Mouse (Mus musculus) retina, postnatal 7 days (tissue): ENCODE data around the gene Mgst2.

Source experiments
- DNase-seq: peaks from one replicate; pipeline ENCODE4 v3.0.0-alpha.2; 2012; ENCODE audit warnings: low read depth, low spot score

Gene Mgst2

GRCm38 (mm10) chr3:51660060-51660459, at the start of gene Mgst2:
Mgst2 (plus strand) TSS chr3:51660360.
- DNase-seq = no peak

- peak; percentile 19 for DNase-seq
Observed at GRCm38 (mm10) chr3:51611972-51612371, 48.2 kb upstream of the Mgst2 start.

DNA sequence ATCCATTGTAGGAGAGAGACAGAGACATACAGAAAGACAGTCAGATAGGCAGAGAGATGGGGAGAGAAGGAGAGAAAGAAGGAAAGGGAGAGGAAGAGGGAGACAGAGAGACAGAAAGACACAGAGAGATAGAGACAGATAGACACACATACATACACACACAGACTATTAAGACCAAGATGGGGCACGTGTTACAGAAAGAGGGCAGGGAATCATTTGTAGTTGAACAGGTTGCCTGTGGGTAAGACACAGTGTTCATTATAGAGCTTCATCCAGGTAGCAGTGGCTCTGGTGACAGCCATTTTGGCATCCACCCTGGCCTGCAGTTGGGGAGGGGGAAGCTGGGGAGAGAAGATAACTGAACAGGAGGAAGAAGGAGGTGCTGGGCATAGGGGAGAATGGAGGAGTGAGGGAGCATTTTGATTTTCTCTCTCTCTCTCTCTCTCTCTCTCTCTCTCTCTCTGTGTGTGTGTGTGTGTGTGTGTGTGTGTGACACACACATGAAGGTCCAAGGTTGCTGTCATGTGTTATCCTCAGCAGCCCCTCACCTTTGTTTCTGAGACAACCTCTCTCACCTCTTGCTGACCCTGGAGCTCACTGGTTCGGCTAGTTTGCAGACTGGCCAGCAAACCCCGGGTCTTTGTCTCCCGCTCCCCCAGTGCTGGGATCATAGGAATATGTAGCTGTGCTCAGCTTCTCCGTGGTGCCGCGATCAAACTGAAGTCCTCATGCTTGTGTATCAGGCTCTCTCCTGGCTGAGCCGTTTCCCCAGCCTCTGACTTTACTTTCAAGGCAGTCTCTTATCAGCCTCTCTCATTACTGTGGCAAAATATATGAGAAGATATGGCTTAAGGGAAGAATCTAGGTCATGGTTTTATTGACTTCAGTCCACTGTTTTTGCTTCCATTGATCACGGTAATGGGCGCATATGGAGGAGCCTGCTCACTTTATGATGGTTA, 47.5 kb upstream of the Mgst2 start:
- DNase-seq = no peak

DNA sequence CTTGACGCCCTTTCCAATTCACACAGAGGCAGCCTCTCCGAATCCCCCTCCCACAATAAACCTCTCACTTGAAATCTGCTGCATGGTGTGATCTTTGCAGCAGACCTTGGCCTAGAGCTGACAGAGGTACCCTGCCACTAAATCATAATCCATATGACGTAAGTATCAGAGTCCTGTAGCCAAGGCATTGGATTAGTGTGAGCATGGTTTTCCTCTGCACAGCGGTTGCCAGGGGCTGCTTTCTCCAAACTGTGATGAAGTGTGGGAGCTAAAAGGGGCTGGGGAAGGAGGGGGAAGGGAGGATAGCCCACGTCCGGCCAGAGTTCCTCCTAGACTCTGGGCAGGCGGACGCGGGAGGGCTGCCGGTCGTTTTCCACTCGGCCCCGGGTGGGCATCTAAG, 45.9 kb upstream of the Mgst2 start:
- no peak for DNase-seq

- DNase-seq = no peak
Observed at GRCm38 (mm10) chr3:51623956-51624355, 36.2 kb upstream of the Mgst2 start.

- no peak for DNase-seq
Observed at GRCm38 (mm10) chr3:51627741-51628140, 32.4 kb upstream of the Mgst2 start.

DNA sequence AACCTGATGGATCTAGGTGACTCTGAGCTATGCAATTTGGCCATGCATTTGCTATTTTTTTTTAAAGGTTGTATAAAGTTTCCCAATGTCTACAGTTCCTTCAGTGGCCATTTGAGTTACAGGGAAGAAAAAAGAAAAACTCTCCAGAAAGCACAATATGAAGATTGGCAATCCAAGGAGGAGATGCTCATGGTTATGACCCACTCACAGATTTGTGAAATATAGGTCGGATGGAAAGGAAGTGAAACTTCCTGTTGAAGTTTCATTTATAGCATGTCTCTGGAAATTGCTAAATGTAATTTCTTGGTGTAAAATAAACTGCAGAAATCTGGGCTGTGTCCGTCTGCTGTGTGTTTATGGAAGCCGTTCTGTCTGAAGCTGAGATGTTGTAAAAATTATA, 31.2 kb upstream of the Mgst2 start:
- no peak for DNase-seq

GRCm38 (mm10) chr3:51630746-51631145, 29.4 kb upstream of the Mgst2 start:
- DNase-seq = no peak

DNA sequence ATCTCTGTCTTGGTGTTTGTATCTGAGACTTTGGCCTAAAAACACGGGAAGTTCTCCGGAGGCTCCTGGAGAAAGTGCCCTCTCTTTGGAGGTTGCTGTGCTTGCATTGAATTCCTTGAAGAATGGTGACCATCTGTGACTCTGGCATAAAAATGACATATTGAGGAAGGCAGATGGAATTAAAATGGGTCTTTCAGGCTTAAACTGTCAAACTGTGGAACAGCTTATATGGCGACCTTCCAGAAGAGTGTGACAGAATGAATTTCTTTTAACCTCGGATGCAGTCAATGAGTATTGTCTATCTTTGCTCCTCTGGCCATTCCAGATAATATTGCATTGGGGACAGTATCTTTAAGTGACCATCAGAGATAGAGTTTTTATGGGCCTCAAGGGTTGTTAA, 28.2 kb upstream of the Mgst2 start:
- no peak for DNase-seq

- DNase-seq = no peak
Observed at GRCm38 (mm10) chr3:51634451-51634850, 25.7 kb upstream of the Mgst2 start.

DNA sequence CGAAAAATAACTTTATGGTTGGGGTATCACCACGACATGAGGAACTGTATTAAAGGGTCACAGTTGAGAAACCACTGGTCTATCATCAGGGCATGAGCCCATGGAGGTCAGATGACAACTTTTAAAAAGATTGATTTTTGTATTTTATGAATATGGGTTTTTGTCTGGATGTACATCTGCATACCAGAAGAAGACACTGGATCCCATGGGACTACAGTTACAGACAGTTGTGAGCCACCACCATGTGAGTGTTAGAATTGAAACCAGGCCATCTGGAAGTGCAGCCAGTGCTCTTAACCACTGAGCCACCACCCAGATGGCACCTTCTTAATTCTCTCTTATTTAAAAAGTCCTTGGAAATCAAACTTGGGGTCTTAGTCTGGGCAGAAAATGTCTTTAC, 24.2 kb upstream of the Mgst2 start:
- DNase-seq = no peak

DNA sequence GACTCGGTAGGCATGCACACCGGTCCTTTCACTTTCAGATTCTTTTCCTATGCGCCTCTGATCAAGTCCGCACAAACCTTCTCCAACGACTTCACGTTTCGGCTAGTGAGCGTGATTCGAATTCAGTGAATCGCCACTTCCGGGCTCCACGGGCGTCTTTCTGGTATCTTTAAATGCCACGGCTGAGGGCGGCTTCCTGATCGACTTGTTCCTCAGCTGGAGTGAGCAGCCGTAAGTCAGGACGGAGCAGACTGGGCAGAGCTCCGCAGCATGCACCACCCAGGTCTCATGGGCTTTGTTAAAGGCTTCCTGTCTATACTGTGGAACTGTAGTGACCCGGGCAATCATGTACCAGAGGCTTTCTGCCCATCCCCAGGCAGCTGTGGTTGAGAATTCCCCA, 23.5 kb upstream of the Mgst2 start:
- no peak for DNase-seq

DNA sequence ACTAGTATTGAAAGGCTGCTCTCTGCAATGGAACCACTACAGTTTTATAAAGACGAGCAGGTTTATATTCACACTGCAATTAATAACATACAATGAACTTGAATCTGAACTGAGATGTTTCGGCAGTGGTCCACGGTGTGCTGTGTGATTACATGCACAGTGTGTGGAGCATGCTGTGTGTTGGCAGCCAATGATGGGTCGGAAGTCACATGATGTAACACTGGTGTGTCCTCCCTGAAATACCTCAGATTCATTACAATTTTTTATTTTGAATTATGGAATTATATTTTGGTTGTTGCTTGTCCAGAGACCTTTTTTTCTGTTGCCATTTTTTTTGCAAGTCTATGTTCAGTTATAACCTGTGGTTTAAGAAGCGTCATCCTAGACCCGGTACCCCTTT, 22.8 kb upstream of the Mgst2 start:
- DNase-seq = no peak

- no peak for DNase-seq
Observed at GRCm38 (mm10) chr3:51638260-51638659, 21.9 kb upstream of the Mgst2 start.

DNA sequence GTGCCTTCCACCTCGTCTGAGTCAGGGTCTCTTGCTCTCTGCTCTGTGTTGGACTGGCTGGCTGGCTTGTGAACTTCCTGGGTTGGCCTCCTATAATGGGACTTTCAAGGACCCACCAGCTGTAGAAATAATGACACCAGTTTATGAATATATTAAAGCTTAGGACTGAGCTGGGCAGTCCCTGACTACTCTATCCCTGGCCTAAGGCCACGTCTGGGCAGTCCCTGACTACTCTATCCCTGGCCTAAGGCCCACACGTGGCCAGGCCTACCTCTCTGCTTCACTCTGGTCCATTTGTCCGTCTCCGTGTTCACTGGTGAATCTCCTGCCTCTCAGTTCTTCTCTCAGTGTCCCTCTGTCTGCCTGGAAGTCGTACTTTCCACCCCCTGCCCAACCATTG, 14.7 kb upstream of the Mgst2 start:
- DNase-seq = no peak

DNA sequence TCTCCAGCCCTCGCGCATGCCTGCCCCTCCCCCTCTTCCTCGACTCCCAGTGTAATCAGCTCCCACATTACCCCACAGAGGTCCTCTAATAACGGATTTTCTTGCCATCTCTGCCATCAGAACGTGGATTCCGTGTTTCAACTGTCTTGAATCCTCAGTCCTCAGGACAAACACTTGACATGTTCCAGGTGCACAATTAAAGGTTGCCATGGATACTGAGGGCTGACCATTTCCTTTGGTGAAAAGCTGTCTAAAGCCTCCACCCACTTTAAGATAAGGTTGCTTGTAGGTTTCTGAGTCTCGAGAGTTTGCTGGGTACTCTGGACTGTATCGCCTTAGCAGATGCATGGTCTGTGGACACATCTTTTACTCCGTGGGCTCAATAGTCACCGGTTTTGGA, 13.9 kb upstream of the Mgst2 start:
- no peak for DNase-seq

DNA sequence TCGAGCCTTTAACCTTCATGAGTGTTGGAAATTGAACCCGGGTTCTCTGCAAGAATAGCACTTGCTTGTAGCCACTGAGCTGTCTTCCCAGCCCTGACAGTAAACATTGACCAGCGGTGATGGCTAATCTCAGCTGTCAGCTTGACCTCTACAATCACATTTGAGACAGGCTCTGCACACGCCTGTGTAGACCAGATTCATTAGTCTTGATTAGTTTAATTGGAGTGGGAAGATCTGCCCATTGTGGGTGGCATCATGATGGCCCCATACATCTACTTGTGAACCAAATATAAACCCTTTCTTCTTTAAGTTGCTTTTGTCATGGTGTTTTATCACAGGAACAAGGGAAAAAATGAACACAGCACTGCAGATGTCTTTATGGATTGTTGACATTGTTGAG, 12.8 kb upstream of the Mgst2 start:
- no peak for DNase-seq

DNA sequence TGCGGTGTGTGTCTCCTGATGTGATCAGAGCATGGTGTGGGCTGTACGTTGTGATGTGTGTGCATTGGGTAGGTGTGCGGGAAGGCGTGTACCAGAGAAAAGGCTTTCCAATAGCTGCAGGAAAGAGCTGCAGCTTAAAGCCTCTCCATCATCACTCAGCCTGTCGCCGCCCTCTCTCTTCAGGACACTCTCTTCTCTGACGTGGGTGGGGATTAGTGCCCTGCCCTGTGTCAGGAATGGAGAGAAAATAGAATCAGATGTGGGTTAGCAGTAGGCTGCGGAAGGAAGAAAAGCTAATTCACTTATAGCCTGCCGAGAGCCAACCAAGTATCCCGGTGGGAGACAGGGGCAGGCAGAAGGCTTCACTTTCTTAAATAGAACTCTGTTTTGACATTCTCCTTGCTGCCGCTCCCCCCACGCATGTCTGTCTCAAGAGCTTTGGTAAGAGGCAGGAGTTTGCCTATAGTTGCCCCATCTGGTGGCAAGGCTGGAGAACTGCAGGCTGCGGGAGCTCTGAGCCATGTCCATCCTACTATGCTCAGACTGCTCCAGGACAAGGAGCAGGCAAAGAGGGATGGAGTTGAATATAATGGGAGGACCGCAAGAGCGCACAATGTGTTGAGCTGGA, 12.0 kb upstream of the Mgst2 start:
- peak; percentile 62 for DNase-seq

DNA sequence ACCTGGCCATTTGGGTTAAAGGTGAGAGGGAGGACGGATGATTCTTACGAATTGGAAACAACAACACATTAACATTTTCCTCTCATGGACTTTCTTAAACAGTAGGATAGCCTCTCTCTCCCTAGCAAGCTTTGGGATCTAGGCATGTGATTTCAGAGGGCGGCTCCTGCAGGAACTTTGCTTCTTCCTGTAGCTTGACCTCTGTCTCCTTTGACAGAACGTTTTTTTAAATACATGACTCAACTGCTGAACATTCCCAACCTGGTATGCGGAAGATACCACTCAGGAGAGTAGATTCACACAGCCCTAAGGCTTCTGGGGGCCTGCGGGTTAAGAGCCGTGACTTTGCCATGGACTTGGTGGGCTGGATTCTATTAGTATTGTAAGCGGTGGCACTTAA, 10.7 kb upstream of the Mgst2 start:
- DNase-seq = no peak

- DNase-seq = no peak
Observed at GRCm38 (mm10) chr3:51649986-51650385, 10.2 kb upstream of the Mgst2 start.

- DNase-seq = no peak
Observed at GRCm38 (mm10) chr3:51651149-51651548, 9.0 kb upstream of the Mgst2 start.

DNA sequence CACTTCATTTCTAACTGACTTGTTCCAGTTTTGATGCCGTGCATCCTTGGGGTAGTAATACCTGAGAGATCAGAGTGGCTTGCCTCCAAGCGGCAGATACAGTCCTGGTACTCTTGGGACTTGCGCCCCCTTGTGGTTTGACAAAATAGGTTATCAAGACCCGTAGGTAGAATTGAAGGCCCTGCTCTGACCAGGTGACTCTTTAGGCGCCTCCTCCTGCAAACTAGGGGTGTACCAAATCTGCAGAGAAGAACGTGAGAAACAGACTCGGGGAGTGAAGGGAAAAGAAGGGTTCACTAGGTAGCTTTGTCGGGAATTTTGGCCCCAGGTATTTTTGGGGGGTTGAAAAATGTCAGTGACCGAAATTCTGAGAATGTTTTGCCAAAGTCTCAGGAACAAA, 7.9 kb upstream of the Mgst2 start:
- DNase-seq = peak; percentile 64

DNA sequence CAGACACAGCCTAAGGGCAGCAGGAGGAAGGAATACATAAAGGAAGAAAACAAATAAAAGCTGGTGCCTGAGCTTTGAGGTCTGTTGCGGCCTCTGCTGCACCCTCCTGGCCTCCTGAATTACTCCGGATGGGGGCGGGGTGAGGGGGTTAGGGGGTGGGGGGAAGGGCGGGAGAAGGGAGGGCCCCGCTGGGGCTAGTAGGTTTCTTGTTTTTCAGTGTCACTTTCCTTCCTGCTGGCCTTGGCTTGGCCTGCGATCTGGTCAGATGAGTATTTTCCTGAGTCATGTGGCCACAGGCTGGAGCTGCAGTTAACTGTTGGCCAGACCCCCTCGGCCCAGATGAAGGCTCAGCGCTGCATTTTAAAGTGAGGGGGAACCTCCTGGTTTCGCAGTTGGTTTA, 7.5 kb upstream of the Mgst2 start:
- DNase-seq = no peak
